Mouse (Mus musculus): ENCODE results near the gene Olfr159.

DNA sequence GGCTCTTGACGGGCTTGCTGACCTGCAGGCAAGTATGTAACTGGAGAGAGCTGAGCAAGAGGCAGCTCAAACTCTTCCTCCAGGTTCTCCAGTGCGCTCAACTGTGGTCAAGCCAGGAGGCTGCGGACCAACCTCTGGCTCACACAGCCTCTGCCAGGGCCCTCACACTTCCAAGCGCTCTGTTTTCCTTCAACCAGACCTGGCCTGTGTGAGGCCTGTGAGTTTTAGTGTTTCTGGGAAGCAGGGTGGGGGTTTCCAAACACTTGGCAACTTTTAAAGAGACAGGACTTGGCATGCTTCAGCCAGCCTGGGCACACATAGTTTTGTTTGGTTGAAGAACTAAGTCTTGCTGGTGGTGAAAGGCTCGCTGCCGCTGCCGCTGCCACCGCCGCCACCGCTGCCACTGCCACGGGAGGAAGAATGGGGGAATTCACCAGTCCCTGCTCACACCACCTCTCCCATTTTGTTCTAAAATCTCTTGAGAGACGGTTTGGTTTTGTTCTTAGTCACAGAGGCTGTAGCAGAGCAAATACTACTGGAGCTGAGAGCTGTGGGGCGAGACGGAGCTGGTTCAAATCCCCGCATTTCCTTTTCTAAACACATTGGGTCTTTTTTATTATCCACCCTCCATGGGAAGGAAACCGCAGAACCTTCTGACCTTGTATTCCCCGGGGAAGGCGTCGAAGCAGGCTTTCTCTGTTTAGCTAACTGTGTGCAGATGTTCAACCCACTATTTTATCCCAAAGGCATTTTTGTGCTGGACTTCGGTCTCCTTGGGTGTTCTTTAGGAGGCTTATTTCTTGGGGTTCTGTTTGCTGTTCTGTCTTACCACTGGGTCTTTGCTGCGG is 11.0 kb downstream of the Olfr159 start:
- no peak for TF ChIP-seq CTCF (IDR thresholded peaks at IDR 0.05; ENCODE audit: low read depth)
- TF ChIP-seq EP300 (IDR thresholded peaks at IDR 0.05; ENCODE audit: low read depth), result no peak

All from liver, embryonic 14.5 days (tissue).